Mouse (Mus musculus) megakaryocyte, embryonic 14.5 days (primary cell): Measurements from ENCODE around the gene 4930564D02Rik.

Experiments
- FLI1 ChIP-seq: IDR thresholded peaks from 2 replicates; pipeline ENCODE4 v1.6.1; 2012; ENCODE audit warnings: low read length, inconsistent platforms, mixed read lengths
- GATA1 ChIP-seq: IDR thresholded peaks from 3 replicates; pipeline ENCODE4 v1.6.1; 2012; ENCODE audit warnings: mixed read lengths, low read length, inconsistent platforms, borderline replicate concordance

- TF ChIP-seq GATA1 (no peak), FLI1 (no peak)
Observed at GRCm38 (mm10) chr3:105049848-105050247, 16.8 kb upstream of the 4930564D02Rik start.
